Mouse (Mus musculus) Muller cell, postnatal 12 days (primary cell): Measurements from ENCODE around the gene Isx.

Experiments
- DNase-seq: peaks from one replicate; pipeline ENCODE4 v3.0.0-alpha.2; 2015; ENCODE audit errors: inconsistent ontology term

Gene Isx

GRCm38 (mm10) chr8:74872940-74873339 lies at the start of gene Isx:
Isx (plus strand) TSS chr8:74873173.
- DNase-seq: no peak

GRCm38 (mm10) chr8:74827689-74828088 lies 45.3 kb upstream of the Isx start:
- no peak for DNase-seq

- DNase-seq: no peak
Observed at GRCm38 (mm10) chr8:74831322-74831721, 41.7 kb upstream of the Isx start.

- no peak for DNase-seq
Observed at GRCm38 (mm10) chr8:74834246-74834645, 38.7 kb upstream of the Isx start.

- peak; percentile 28 for DNase-seq
Observed at GRCm38 (mm10) chr8:74847376-74848048, 25.5 kb upstream of the Isx start.

- no peak for DNase-seq
Observed at GRCm38 (mm10) chr8:74848707-74849106, 24.3 kb upstream of the Isx start.

- no peak for DNase-seq
Observed at GRCm38 (mm10) chr8:74850971-74851370, 22.0 kb upstream of the Isx start.

- DNase-seq: no peak
Observed at GRCm38 (mm10) chr8:74851837-74852236, 21.1 kb upstream of the Isx start.

GRCm38 (mm10) chr8:74853488-74853887 lies 19.5 kb upstream of the Isx start:
- DNase-seq: no peak

GRCm38 (mm10) chr8:74854786-74855185 lies 18.2 kb upstream of the Isx start:
- no peak for DNase-seq

- DNase-seq: no peak
Observed at GRCm38 (mm10) chr8:74855341-74855740, 17.6 kb upstream of the Isx start.

- no peak for DNase-seq
Observed at GRCm38 (mm10) chr8:74859241-74859640, 13.7 kb upstream of the Isx start.

GRCm38 (mm10) chr8:74860449-74860848 lies 12.5 kb upstream of the Isx start:
- no peak for DNase-seq

GRCm38 (mm10) chr8:74862598-74862997 lies 10.4 kb upstream of the Isx start:
- DNase-seq: peak; percentile 22

GRCm38 (mm10) chr8:74870346-74870949 lies 2.5 kb upstream of the Isx start:
- DNase-seq: peak; percentile 60

GRCm38 (mm10) chr8:74871686-74872085 lies 1.3 kb upstream of the Isx start:
- DNase-seq: no peak

- no peak for DNase-seq
Observed at GRCm38 (mm10) chr8:74872151-74872823, 686 bp upstream of the Isx start.

GRCm38 (mm10) chr8:74874565-74874964 lies 1.6 kb downstream of the Isx start:
- DNase-seq: no peak

- DNase-seq: no peak
Observed at GRCm38 (mm10) chr8:74878637-74879036, 5.7 kb downstream of the Isx start.

- DNase-seq: no peak
Observed at GRCm38 (mm10) chr8:74888763-74889162, 15.8 kb downstream of the Isx start.

GRCm38 (mm10) chr8:74891030-74891429 lies 18.1 kb downstream of the Isx start:
- no peak for DNase-seq

GRCm38 (mm10) chr8:74896302-74896701 lies 23.3 kb downstream of the Isx start:
- DNase-seq: no peak

- no peak for DNase-seq
Observed at GRCm38 (mm10) chr8:74897315-74897714, 24.3 kb downstream of the Isx start.
